Mouse (Mus musculus): Measurements from ENCODE around the gene Ess2.

DNA sequence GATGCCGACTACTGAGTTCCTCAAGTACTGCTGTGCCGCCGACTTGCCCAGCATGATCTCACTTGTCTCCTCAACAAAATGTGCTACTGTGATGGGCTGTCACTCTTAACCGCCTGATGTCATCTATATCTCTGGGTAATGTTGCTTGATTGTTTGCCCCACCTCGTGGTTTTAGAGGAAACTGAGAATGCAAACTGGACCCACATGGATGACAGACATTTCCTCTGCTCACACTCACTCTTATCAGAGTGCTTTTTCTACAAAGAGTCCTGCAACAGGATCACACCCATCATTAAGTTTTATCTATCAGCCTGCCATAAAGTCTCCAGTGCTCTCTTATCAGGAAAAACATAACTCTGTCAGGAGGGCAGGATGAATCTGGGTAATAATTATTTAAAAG is 39.9 kb downstream of the Ess2 start:
- TF ChIP-seq GATA1 (IDR thresholded peaks at IDR 0.05; ENCODE audit: low read length) = no peak
- TF ChIP-seq TAL1 (IDR thresholded peaks at IDR 0.05; ENCODE audit: low read length) = no peak

Measured in erythroblast, embryonic 14.5 days (primary cell).